Mouse (Mus musculus) stomach, embryonic 14.5 days (tissue): Measurements from ENCODE around the gene Nmt1. TPM values are rescaled to one million over a fixed set of nuclear protein-coding genes. Genes with fewer than 3 reads are reported as not detected.

Experiments used
- ATAC-seq: fragments of 200-750 bp; cut with Nextera tagmentation; 2 replicates; pipeline ENCODE4 v1.8.0; 2017; ENCODE audit warnings: low read depth, moderate TSS enrichment; ENCODE audit not compliant: insufficient number of reproducible peaks, insufficient read depth, low FRiP score
- H3K27ac ChIP-seq: fragments of 300-500 bp; sonication (generic); 2 replicates; pipeline ENCODE4 v1.5.1; 2014; ENCODE audit warnings: mild to moderate bottlenecking, low read length, moderate library complexity, mixed read lengths
- H3K27me3 ChIP-seq: fragments of 300-500 bp; sonication (generic); 2 replicates; pipeline ENCODE4 v1.6.1; 2014; ENCODE audit warnings: low read length, control low read depth, mixed read lengths; ENCODE audit not compliant: control insufficient read depth, insufficient read depth
- H3K36me3 ChIP-seq: fragments of 300-500 bp; sonication (generic); 2 replicates; pipeline ENCODE4 v1.6.1; 2014; ENCODE audit warnings: mild to moderate bottlenecking, control low read depth, low read length, moderate library complexity, mixed read lengths; ENCODE audit not compliant: control insufficient read depth, insufficient read depth
- H3K4me1 ChIP-seq: fragments of 300-500 bp; sonication (generic); 2 replicates; pipeline ENCODE4 v1.6.1; 2014; ENCODE audit warnings: low read length, control low read depth, mixed read lengths; ENCODE audit not compliant: control insufficient read depth, insufficient read depth
- H3K4me2 ChIP-seq: fragments of 300-500 bp; sonication (generic); replicated peaks from 2 replicates; pipeline ENCODE4 v1.6.1; 2014; ENCODE audit warnings: low read depth, low read length, control low read depth
- H3K4me3 ChIP-seq: fragments of 300-500 bp; sonication (generic); 2 replicates; pipeline ENCODE4 v1.5.1; 2014; ENCODE audit warnings: low read depth, low read length, control low read depth
- H3K9ac ChIP-seq: fragments of 300-500 bp; sonication (generic); replicated peaks from 2 replicates; pipeline ENCODE4 v1.6.1; 2014; ENCODE audit warnings: low read depth, mild to moderate bottlenecking, control low read depth, low read length, moderate library complexity, mixed read lengths
- H3K9me3 ChIP-seq: fragments of 300-500 bp; sonication (generic); 2 replicates; pipeline ENCODE4 v1.6.1; 2016; ENCODE audit warnings: low read depth, low read length, control low read depth; ENCODE audit not compliant: control insufficient read depth
- WGBS: fragments of 180-500 bp; shearing (Covaris S2); extraction: QIAGEN DNeasy Blood & Tissue Kit; methylation state at CpG from one replicate; pipeline ENCODE4 v1.1.7; 2014; 5-methylcytosine and 5-hydroxymethylcytosine counted together
- polyA plus RNA-seq: library from polyadenylated mRNA; unstranded; fragments of >200 nt; fragmentation: Nextera tagmentation; extraction: Ambion mirVana; gene quantifications from 2 replicates; pipeline ENCODE4 v1.2.1, GENCODE M21; 2014

The Nmt1 gene
- polyA plus RNA-seq, 1 experiment from 2014 or later: 55.1 TPM

DNA sequence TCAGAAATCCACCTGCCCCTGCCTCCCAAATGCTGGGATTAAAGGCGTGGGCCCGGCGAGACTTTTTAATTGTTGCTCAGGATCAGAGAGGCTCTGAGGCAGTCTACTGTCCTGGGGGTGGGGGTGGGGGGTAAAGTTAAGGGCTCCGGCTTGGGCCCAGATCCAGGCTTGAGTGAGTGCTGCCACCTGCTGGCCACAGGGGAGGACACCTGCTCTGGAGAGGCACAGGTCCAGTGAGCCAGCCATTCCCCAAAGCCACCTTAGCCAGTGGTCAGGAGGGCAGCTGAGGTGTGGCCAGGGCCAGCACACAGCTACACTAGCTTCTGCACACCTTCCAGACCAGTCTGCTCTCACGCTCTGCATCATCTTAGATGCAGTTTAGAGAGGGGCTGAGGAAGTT is 35.0 kb upstream of the Nmt1 start:
- peak; percentile 38; the same call in 1 of the 2 replicates for ATAC-seq

DNA sequence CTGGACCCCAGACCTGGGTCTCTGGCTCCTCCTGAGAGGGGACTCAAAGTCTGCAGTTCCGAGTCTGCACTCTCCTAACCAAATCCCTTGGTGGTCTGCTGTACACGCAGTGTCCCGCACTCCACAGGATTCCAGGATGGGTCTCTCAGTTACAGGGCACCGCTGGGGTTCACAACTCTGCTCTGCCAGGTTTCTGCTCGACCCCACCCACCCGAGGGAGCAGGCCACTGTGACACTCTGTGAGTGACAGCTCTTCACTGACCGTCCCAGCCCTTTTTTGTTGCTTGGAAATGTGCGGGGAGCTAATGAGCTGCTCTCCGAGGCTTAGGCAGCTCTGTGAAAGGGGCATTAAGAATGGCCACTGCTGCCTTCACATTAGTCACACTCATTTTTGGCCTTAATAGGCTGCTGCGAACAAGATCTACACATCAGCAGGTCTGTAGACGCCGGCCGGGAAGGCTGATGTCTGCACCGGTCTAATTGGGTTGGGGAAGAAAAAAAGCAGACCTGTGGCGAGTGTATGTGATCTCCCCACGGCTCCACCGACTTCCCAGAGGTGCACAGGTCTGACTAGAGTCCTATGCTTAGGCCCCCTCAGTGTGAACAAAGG is 34.5 kb upstream of the Nmt1 start:
- Histone ChIP-seq H3K9me3 (no peaks in the 10 kb centered on the region), H3K36me3 (peaks cover 43% of the 10 kb centered on the region), H3K4me2 (no peak overlapping the region), H3K9ac (no peak overlapping the region), H3K27ac (no peak overlapping the region), H3K4me3 (no peak overlapping the region), H3K4me1 (peaks cover 16% of the 10 kb centered on the region; the same call in 1 of the 2 replicates), H3K27me3 (0 out of 2 replicates have a peak, but pooled peaks cover 4% of the 10 kb centered on the region)
- ATAC-seq: no peak
- 52% methylated on average over 17 of the region's 17 CpGs for WGBS

More for the DNA sequence above, 35.0 kb upstream of the Nmt1 start:
- peaks cover 37% of the 10 kb centered on the region for H3K36me3 ChIP-seq
- no peak overlapping the region for H3K27ac ChIP-seq
- no peak overlapping the region for H3K4me2 ChIP-seq
- no peak overlapping the region for H3K9ac ChIP-seq
- no peaks in the 10 kb centered on the region for H3K9me3 ChIP-seq
- 10% methylated on average over 5 of the region's 5 CpGs for WGBS
- peaks cover 14% of the 10 kb centered on the region; the same call in 1 of the 2 replicates for H3K4me1 ChIP-seq
- H3K4me3 ChIP-seq: no peak overlapping the region
- H3K27me3 ChIP-seq: 0 out of 2 replicates have a peak, but pooled peaks cover 4% of the 10 kb centered on the region

DNA sequence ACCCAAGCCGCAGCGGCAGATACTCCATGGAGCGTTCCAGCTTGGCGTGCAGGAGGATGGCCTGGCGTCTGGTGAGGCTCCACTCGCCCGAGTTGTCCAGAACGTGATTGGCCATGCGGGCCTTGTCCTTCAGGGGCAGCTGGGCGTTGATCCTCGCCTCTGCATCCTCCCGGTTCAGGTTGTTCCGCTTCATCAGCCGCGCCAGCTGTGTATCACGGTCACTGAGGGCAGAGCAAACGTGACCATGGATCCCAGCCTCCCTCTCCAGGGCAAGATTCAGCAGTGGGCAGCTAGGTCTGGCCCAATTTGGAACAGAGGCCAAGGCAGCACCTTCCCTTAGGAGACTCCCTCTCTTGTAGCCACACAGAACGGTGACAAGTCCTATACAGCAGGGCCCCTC is 33.0 kb upstream of the Nmt1 start:
- WGBS: 92% methylated on average over 18 of the region's 18 CpGs
- peaks cover 52% of the 10 kb centered on the region for H3K36me3 ChIP-seq

DNA sequence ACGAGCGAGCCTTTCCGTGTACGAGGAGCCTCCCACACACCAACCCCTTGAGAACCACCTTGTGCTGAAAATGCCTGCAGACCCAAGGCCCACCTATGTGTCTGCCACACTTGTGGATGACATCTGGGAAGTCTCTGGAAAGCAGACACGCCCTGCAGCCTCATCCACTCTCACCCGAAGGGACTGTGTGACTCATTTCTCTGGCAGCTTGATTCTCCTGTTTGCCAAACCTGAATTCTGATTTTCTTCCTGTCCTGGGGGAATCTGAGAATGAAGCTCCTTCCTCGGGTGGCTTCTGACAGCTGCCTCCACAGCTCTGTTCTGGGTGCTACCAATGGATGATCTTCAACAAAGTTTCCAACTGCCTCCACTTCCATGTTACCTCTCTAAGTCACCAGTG is 31.6 kb upstream of the Nmt1 start:
- no peaks in the 10 kb centered on the region for H3K9me3 ChIP-seq
- no peak overlapping the region for H3K4me3 ChIP-seq
- no peak overlapping the region for H3K9ac ChIP-seq
- no peak overlapping the region for H3K27ac ChIP-seq
- no peak overlapping the region for H3K4me2 ChIP-seq
- H3K4me1 ChIP-seq: peaks cover 22% of the 10 kb centered on the region
- peaks cover 52% of the 10 kb centered on the region for H3K36me3 ChIP-seq
- WGBS: 77% methylated on average over 7 of the region's 7 CpGs
- no peak for ATAC-seq
- H3K27me3 ChIP-seq: no peaks in the 10 kb centered on the region

More for the DNA sequence above, 33.0 kb upstream of the Nmt1 start:
- Histone ChIP-seq H3K9ac (no peak overlapping the region), H3K4me2 (no peak overlapping the region), H3K4me1 (peaks cover 23% of the 10 kb centered on the region), H3K27ac (no peak overlapping the region), H3K9me3 (no peaks in the 10 kb centered on the region), H3K4me3 (no peak overlapping the region), H3K27me3 (no peaks in the 10 kb centered on the region)
- no peak for ATAC-seq

DNA sequence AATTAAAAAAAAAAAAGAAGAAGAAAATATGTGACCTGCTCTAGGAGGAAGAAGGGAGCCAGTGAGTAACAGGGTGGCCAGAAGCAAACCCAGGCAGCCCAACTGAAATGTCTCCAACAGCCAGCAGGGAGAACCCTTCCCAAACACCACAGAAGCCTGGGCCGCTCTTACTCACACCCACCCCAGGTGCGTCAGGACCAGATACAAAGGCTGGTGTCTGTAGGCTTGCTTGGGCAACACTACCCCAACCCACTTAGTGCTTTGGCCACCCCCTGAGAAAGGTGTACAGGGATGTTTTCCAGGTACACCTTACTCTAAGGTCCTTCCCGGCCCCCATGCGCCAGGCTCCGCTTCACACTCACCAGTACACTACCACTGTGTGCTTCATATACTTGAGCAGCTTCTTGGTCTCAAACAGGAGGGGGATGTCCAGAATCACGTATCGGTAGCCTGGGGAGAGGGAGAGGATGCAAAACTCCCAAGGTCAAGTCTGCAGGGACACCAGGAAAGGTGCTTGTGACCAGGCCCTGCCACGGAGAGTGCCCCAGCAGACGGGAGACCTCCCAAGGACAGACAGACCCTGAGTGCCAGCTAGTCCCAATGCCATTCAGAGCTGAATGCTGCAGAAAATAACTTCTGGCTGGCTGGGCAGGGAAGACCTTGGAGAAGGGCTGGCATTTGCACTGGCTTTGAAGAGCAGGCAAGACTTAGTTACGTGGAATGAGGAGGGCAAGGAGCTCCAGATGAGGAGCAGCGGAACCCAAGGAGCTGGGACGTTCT is 30.8 kb upstream of the Nmt1 start:
- ATAC-seq: no peak
- H3K27me3 ChIP-seq: no peaks in the 10 kb centered on the region
- H3K27ac ChIP-seq: no peak overlapping the region
- no peak overlapping the region for H3K4me3 ChIP-seq
- H3K4me1 ChIP-seq: peaks cover 16% of the 10 kb centered on the region
- WGBS: 94% methylated on average over 12 of the region's 12 CpGs
- H3K4me2 ChIP-seq: no peak overlapping the region
- peaks cover 52% of the 10 kb centered on the region for H3K36me3 ChIP-seq
- no peaks in the 10 kb centered on the region for H3K9me3 ChIP-seq
- no peak overlapping the region for H3K9ac ChIP-seq

DNA sequence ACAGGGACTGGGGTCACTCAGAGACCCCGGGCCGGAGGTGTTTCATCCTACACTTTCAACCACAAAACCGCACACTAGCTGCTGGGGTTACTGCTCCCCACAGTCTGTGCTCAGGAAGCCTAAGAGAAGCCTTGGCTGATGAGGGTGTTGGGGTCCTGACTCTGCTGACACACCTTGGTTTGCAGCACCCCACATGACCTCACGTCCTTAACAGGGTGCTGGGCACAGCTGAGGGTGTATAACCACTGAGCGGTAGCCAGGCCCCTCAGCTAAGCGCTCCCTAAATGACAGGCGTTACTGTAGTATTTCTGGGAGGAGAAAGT is 29.8 kb upstream of the Nmt1 start:
- peaks cover 13% of the 10 kb centered on the region; the same call in 1 of the 2 replicates for H3K4me1 ChIP-seq
- WGBS: 72% methylated on average over 7 of the region's 7 CpGs
- H3K9ac ChIP-seq: no peak overlapping the region
- no peak overlapping the region for H3K4me2 ChIP-seq
- H3K36me3 ChIP-seq: peaks cover 52% of the 10 kb centered on the region
- H3K4me3 ChIP-seq: no peak overlapping the region
- no peak overlapping the region for H3K27ac ChIP-seq
- ATAC-seq: no peak
- H3K9me3 ChIP-seq: no peaks in the 10 kb centered on the region
- H3K27me3 ChIP-seq: no peaks in the 10 kb centered on the region

DNA sequence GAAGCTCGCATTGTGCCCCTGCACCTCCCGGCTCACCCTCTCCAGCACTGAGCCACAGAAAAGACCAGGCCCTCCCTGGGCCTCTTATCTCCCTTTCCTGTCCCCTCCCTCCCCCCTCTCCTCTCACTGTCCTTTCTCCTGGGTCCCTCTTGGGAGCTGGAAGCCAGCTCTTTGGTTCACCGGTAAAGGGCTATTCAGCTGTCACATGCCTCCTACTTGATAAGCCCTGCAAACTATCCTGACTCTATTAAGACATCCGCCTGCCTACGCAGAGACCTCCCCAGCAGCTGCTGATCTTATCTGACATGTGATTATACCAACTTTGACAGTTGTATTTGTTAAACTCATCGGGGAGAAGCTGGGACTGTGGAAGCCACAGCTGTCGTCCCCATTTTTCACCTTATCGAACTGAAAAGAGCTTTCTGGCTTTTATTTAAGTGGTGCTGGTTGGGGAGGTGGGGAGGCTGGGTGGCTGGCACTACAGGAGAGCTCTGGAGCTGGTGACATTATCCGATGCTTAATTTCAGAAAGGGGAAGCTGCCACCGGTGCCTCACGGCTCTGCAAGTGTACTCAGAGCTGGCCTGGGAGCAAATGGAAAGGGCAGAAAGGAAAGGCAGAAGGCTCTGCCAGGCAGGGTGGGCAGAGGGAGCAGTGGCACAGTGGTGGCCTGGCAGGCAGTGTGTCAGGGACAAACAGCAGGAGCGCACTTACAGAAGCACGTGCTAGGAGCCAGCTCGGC is 29.2 kb upstream of the Nmt1 start:
- ATAC-seq: no peak
- H3K27me3 ChIP-seq: no peaks in the 10 kb centered on the region
- H3K27ac ChIP-seq: no peak overlapping the region
- H3K9me3 ChIP-seq: no peaks in the 10 kb centered on the region
- H3K4me1 ChIP-seq: peaks cover 17% of the 10 kb centered on the region; the same call in 1 of the 2 replicates
- WGBS: 37% methylated on average over 14 of the region's 14 CpGs
- no peak overlapping the region for H3K4me2 ChIP-seq
- peaks cover 52% of the 10 kb centered on the region for H3K36me3 ChIP-seq
- H3K9ac ChIP-seq: no peak overlapping the region
- H3K4me3 ChIP-seq: no peak overlapping the region

DNA sequence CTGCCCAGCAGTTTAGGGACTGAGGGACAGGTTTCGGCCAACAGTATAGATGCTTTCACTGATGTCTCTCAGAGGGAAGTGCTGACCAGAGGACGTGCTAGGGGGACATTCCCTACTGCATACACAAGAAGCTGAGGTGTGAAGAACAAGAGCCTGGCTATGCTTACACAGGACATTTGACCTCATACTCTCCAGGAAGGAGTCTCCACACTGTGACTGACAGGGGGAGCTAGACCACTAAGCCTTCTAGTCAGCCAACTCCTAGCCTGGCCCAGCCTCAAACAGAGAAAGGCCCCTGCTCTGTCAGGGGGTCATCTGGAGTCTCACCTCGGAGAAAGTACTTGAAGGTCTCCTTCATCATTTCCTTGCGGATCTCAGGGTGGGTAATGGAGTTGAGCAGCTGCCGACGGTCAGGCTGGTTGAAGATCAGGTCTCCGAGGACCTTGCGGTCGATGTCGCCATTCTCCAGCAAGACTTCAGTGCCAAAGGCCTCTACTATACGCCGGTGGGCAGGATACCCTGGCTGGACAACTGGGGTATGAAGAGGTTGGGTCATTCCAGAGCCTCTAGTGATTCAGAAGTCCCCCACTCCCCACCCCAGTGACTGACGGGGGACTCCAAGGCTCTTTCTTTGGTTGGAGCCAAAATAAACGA is 28.5 kb upstream of the Nmt1 start:
- Histone ChIP-seq H3K4me2 (no peak overlapping the region), H3K4me1 (peaks cover 17% of the 10 kb centered on the region; the same call in 1 of the 2 replicates), H3K36me3 (peaks cover 47% of the 10 kb centered on the region), H3K9ac (no peak overlapping the region), H3K9me3 (no peaks in the 10 kb centered on the region), H3K27me3 (no peaks in the 10 kb centered on the region), H3K4me3 (no peak overlapping the region), H3K27ac (no peak overlapping the region)
- 72% methylated on average over 14 of the region's 14 CpGs for WGBS
- ATAC-seq: no peak
